Mouse (Mus musculus): Measurements from ENCODE around the gene Chchd4. TPM values are rescaled to one million over a fixed set of nuclear protein-coding genes. Genes with fewer than 3 reads are reported as not detected.

The Chchd4 gene
- polyA plus RNA-seq (2016; fragmentation: Nextera tagmentation; extraction: Ambion mirVana), result 19.8 and 20.9 TPM in 2 replicates

DNA sequence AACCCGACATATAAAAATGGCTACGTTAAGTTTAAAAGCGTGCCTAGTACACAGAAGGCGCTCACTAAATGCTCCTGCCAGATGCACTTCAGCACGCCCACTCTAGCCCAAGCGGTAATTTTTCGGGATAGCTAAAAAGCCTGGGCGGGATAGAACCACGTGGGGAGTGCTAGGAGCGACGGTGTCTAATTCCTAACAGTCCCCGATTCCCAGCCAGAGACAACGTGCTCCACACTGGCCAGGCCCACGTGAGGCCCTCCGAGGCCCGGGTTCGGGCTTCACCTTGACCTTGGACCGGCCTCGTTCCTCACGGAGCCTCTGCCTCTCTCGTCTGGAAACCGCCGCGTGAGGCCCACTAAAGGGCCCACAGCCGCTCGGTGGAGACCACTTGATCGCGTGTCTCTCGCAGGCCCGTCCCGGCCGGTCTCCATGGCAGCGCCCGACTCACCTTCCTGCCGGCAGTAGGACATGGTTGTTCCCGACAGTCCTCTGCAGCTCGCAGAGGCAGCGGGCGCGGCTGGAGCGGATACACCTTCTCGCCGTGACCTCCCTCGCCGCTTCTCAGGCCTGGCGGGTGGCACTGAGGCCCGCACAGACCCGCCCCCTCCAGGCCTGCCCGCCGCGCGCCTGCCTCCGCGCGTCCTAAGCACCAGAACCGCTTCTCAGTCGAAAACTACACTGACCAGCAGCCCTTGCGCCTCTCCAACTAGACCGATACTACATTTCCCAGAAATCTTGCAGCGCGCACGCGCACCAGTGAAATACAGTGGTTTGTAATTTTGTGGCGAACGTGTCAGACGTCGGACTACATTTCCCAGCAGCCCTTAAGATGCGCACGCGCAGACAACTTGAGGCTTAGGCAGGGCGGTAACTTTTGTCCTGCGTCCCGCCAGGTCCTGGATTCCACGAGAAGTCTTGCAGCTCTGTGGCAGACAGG, at the start of gene Chchd4, which contains the start of gene Tmem43:
Gene Chchd4 (minus strand): TSS at position 679 of the 937 bp plus-strand sequence.
Gene Tmem43 (plus strand): TSS at position 836 of the 937 bp plus-strand sequence.
- peaks cover 11% of the 10 kb centered on the region for H3K36me3 ChIP-seq
- peak within 1 kb of the TSS; percentile 76 for H3K9ac ChIP-seq
- under 1% methylated on average over 74 of the region's 74 CpGs for WGBS
- peaks cover 27% of the 10 kb centered on the region for H3K4me1 ChIP-seq
- peak; percentile 96 for ATAC-seq (ENCODE audit: low FRiP score)
- peak within 1 kb of the TSS; percentile 87 for H3K4me2 ChIP-seq (replicated peaks)
- H3K27ac ChIP-seq, result peak within 1 kb of the TSS; percentile 74
- no peaks in the 10 kb centered on the region for H3K27me3 ChIP-seq
- no peaks in the 10 kb centered on the region for H3K9me3 ChIP-seq (replicated peaks)
- peak within 1 kb of the TSS; percentile 79 for H3K4me3 ChIP-seq

DNA sequence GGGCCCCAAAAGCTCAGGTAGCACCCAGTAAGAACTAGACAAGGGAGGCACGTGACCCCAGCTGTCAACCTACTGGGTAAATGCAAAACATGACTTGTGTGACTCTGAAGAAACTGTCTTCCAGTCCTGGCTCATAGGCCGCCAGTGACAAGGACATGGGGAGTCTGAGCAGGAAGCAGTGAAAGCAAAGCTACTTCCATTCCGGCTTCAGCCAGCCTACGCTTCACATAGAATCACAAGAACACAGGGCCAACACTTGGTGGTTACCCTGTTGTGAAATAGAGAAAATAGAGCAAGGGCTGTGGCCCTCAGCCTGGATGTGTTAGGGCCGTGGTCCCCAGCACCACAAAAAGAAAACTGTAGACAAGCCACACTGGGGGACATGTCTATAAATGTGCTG, 49.5 kb upstream of the Chchd4 start:
- ATAC-seq (ENCODE audit: low FRiP score), result no peak
- no peak overlapping the region for H3K4me2 ChIP-seq (replicated peaks)
- 91% methylated on average over 5 of the region's 5 CpGs for WGBS
- H3K36me3 ChIP-seq, result peaks cover 49% of the 10 kb centered on the region
- no peak overlapping the region for H3K27ac ChIP-seq
- H3K9ac ChIP-seq, result no peak overlapping the region
- H3K4me3 ChIP-seq, result no peak overlapping the region
- H3K4me1 ChIP-seq, result no peaks in the 10 kb centered on the region
- no peaks in the 10 kb centered on the region for H3K27me3 ChIP-seq
- no peaks in the 10 kb centered on the region for H3K9me3 ChIP-seq (replicated peaks)

GRCm38 (mm10) chr6:91518454-91519020, 45.2 kb upstream of the Chchd4 start:
- no peaks in the 10 kb centered on the region for H3K27me3 ChIP-seq
- no peak overlapping the region for H3K4me3 ChIP-seq
- H3K36me3 ChIP-seq, result peaks cover 49% of the 10 kb centered on the region
- peaks cover 23% of the 10 kb centered on the region for H3K4me1 ChIP-seq
- no peak for ATAC-seq (ENCODE audit: low FRiP score)
- no peak overlapping the region for H3K9ac ChIP-seq
- 94% methylated on average over 7 of the region's 7 CpGs for WGBS
- H3K27ac ChIP-seq, result no peak overlapping the region
- no peaks in the 10 kb centered on the region for H3K9me3 ChIP-seq (replicated peaks)
- no peak overlapping the region for H3K4me2 ChIP-seq (replicated peaks)

DNA sequence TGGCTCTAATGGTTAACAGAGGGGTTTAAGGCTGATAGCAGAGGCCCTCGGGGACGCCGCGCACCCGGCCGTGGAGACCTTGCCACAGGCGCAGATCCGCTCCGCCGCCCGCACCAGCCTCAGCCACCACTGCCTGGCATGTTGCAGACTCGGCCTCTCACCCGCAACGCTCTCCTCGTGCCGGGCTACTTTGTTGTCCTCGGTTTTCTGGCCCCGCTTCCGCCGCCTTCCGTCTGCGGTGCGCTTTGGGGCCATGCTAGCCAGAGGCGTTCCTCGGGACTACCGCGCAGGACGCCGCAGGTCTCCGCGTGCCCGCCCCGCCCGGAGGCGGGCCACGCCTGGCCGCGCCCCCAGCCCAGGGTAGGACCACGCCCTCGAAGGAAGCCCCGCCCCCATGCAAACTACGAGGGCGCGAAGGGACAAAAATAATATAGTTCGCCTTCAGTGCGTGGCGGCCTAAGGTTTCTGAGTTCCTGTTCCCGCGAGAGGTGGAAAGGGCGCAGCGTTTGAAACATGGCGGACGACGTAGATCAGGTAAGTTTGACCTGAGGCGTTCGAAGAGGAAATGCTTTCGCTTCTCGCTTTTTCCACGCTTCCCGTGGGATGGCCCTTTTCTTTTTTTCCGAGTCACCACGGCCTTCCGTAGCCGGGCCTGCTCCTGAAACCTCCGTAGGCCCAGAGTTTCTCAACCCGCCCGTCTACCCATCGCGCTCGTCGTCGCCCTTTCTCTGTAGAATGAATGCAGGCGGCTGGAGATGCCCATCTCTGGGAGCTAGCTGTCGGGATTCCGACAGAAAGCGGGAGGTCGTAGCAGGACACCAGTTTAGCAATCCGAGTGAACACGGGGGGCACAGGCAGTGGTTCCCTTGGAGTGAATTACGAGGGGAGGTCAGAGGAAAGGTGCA, 42.5 kb upstream of the Chchd4 start, which contains the start of the genes Xpc and Lsm3:
Gene Xpc (minus strand): TSS at position 344 of the 905 bp plus-strand sequence.
Gene Lsm3 (plus strand): TSS at position 384 of the 905 bp plus-strand sequence.
- peak; percentile 97 for ATAC-seq (ENCODE audit: low FRiP score)
- under 1% methylated on average over 80 of the region's 80 CpGs for WGBS

DNA sequence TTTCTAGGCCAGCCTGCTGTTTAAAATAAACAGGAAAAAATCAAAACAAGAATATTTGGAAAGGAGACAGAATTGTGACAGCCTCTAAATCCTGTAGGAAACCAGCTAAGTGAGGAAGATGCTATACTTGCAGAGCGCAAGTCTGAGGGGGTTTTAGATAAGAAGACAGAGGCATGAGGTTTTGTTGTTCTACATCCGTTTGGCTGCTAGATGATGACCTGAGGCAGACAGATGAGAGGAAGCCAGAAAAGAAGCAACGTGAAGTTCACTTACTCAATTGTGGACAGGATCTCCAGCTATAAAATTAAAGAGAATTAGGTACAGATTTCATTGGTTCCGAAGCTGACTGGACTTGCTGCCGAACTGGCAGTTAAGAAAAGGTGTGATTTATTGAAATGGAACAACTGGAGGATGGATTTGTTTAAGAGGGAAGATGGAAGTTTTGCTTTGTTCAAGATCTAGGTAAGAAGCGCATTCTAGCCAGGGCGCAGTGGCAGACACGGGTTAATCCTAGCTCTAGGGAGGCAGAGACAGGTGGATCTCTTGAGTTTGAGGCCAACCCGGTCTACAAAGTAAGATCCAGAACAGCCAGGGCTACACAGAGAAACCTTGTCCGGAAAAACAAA, 41.5 kb upstream of the Chchd4 start:
- Histone ChIP-seq H3K36me3 (peaks cover 22% of the 10 kb centered on the region), H3K4me1 (peaks cover 23% of the 10 kb centered on the region), H3K9ac (peak overlapping the region; percentile 72), H3K4me2 (replicated peaks) (peak overlapping the region; percentile 74), H3K27me3 (no peaks in the 10 kb centered on the region), H3K27ac (peak overlapping the region; percentile 70; the same call in 1 of the 2 replicates), H3K9me3 (replicated peaks) (no peaks in the 10 kb centered on the region), H3K4me3 (peak overlapping the region; percentile 79)
- ATAC-seq (ENCODE audit: low FRiP score), result no peak
- 35% methylated on average over 10 of the region's 10 CpGs for WGBS

More for the DNA sequence above, 42.5 kb upstream of the Chchd4 start, which contains the start of the genes Xpc and Lsm3:
- Histone ChIP-seq H3K4me1 (peaks cover 23% of the 10 kb centered on the region), H3K27ac (peak within 1 kb of the TSS; percentile 70), H3K4me2 (replicated peaks) (peak within 1 kb of the TSS; percentile 83), H3K9me3 (replicated peaks) (no peaks in the 10 kb centered on the region), H3K36me3 (peaks cover 26% of the 10 kb centered on the region), H3K4me3 (peak within 1 kb of the TSS; percentile 79), H3K9ac (peak within 1 kb of the TSS; percentile 89), H3K27me3 (no peaks in the 10 kb centered on the region)

DNA sequence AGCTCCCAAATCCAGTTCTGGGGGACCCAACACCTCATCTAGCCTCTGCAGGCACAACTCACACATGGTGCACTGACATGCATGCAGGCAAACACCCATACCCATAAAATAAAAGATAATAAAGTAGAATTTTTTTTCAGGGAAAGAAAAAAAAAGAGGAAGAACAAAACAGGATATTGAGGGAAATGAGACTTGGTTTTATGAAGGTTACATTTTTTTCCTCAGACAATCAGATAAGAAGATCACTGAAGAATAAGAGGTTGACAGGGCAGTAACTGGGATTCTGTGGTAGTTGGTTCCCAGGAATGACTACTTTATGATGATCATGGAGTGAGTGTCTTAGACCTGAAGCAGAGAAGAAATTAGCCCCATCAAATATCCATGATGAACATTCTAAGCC, 40.8 kb upstream of the Chchd4 start:
- Histone ChIP-seq H3K4me1 (peaks cover 23% of the 10 kb centered on the region), H3K27me3 (no peaks in the 10 kb centered on the region), H3K27ac (no peak overlapping the region), H3K9ac (no peak overlapping the region), H3K36me3 (peaks cover 19% of the 10 kb centered on the region), H3K4me2 (replicated peaks) (0 out of 2 replicates have a peak overlapping the region, but pooled peaks have one; percentile 74), H3K4me3 (no peak overlapping the region), H3K9me3 (replicated peaks) (no peaks in the 10 kb centered on the region)
- ATAC-seq (ENCODE audit: low FRiP score), result no peak

GRCm38 (mm10) chr6:91510211-91510610, 36.9 kb upstream of the Chchd4 start:
- H3K9me3 ChIP-seq (replicated peaks), result no peaks in the 10 kb centered on the region
- no peaks in the 10 kb centered on the region for H3K27me3 ChIP-seq
- 83% methylated on average over 10 of the region's 10 CpGs for WGBS
- no peak for ATAC-seq (ENCODE audit: low FRiP score)
- H3K27ac ChIP-seq, result no peak overlapping the region
- H3K9ac ChIP-seq, result no peak overlapping the region
- peaks cover 41% of the 10 kb centered on the region for H3K36me3 ChIP-seq
- peaks cover 14% of the 10 kb centered on the region; the same call in 1 of the 2 replicates for H3K4me1 ChIP-seq
- no peak overlapping the region for H3K4me3 ChIP-seq
- H3K4me2 ChIP-seq (replicated peaks), result no peak overlapping the region

DNA sequence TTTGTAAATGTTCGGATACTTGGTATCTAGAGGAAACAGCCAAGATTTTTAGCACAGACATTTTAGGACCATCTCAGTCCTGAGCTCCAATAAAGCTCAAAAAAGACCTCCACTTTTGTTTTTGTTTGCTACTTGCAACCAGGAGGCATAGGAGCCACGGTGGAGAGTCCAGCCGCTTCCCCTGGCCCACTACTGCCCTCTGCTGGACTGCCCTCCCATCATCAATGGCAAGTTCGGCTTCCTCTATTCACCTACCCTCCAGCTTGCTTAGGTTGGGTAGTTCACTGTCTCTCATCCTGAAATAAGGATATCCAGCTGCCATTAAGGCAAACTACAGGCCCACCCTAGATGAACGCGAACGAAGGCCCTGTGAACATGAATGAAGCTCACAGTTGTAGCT, 36.0 kb upstream of the Chchd4 start:
- Histone ChIP-seq H3K9me3 (replicated peaks) (no peaks in the 10 kb centered on the region), H3K4me1 (peaks cover 6% of the 10 kb centered on the region; the same call in 1 of the 2 replicates), H3K4me2 (replicated peaks) (no peak overlapping the region), H3K4me3 (no peak overlapping the region), H3K9ac (no peak overlapping the region), H3K27ac (no peak overlapping the region), H3K36me3 (peaks cover 50% of the 10 kb centered on the region), H3K27me3 (no peaks in the 10 kb centered on the region)
- no peak for ATAC-seq (ENCODE audit: low FRiP score)
- WGBS, result 41% methylated on average over 7 of the region's 7 CpGs

GRCm38 (mm10) chr6:91508041-91508440, 34.7 kb upstream of the Chchd4 start:
- no peak for ATAC-seq (ENCODE audit: low FRiP score)
- Histone ChIP-seq H3K36me3 (peaks cover 63% of the 10 kb centered on the region), H3K9me3 (replicated peaks) (no peaks in the 10 kb centered on the region), H3K27me3 (no peaks in the 10 kb centered on the region), H3K4me1 (no peaks in the 10 kb centered on the region), H3K4me3 (no peak overlapping the region), H3K9ac (no peak overlapping the region), H3K27ac (no peak overlapping the region), H3K4me2 (replicated peaks) (no peak overlapping the region)
- WGBS, result 90% methylated on average over 3 of the region's 3 CpGs

GRCm38 (mm10) chr6:91506036-91506435, 32.7 kb upstream of the Chchd4 start:
- no peak overlapping the region for H3K9ac ChIP-seq
- 91% methylated on average over 5 of the region's 5 CpGs for WGBS
- H3K4me2 ChIP-seq (replicated peaks), result no peak overlapping the region
- no peaks in the 10 kb centered on the region for H3K27me3 ChIP-seq
- H3K36me3 ChIP-seq, result peaks cover 81% of the 10 kb centered on the region
- H3K9me3 ChIP-seq (replicated peaks), result no peaks in the 10 kb centered on the region
- no peaks in the 10 kb centered on the region for H3K4me1 ChIP-seq
- ATAC-seq (ENCODE audit: low FRiP score), result no peak
- H3K4me3 ChIP-seq, result no peak overlapping the region
- no peak overlapping the region for H3K27ac ChIP-seq

DNA sequence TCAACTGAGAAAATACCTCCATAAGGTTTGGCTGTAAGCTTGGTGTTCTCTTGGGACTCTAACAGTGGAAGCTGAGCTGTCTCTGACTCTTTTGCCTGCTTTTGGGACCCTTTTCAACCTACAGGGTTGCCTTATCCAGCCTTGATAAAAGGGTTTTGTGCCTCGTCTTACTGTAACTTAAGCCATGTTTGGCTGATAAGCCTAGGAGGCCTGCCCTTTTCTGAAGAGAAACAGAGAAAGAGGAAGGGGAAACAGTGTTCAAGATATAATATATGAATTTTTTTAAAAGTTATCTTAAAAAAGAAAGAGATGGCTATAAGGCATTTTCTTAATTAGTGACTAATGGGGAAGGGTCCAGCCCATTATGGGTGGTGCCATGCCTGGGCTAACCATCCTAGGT, 30.0 kb upstream of the Chchd4 start:
- H3K27me3 ChIP-seq, result no peaks in the 10 kb centered on the region
- no peak overlapping the region for H3K9ac ChIP-seq
- H3K4me3 ChIP-seq, result no peak overlapping the region
- peaks cover 95% of the 10 kb centered on the region for H3K36me3 ChIP-seq
- no peak overlapping the region for H3K4me2 ChIP-seq (replicated peaks)
- no peaks in the 10 kb centered on the region for H3K9me3 ChIP-seq (replicated peaks)
- no peak overlapping the region for H3K27ac ChIP-seq
- 77% methylated on average over 1 of the region's 1 CpGs for WGBS
- H3K4me1 ChIP-seq, result no peaks in the 10 kb centered on the region
- ATAC-seq (ENCODE audit: low FRiP score), result no peak

Data from hindbrain, embryonic 12.5 days (tissue).